Mouse (Mus musculus) C2C12 (cell line): ENCODE results near the gene Rpl36a-ps1.

Source experiments
- CTCF ChIP-seq: IDR thresholded peaks from one replicate; pipeline ENCODE4 v1.5.1; 2011; ENCODE audit not compliant: control insufficient read depth, insufficient read depth, insufficient read length
- MAX ChIP-seq: IDR thresholded peaks from one replicate; pipeline ENCODE4 v1.6.1; 2011; ENCODE audit warnings: mild to moderate bottlenecking, control low read depth

DNA sequence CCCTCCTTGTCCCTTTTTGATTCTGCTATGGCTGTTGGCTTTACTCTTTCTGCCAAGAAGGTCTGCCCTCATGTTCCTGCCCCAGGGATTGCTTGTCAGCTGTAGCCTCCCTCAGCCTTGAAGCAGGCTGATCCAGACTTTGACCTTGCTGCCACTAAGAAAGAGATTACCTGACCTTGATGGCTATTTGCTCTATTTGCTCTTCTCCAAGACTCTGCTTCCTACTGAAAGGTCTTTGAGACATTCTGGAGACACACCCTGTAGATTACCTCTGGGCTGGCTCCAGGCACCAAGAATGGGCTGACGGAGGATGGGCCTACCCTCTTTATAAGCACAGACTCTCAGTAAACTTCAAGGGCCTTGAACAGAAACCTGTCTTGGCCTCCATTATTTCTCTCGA, 1.6 kb downstream of the Rpl36a-ps1 start:
- TF ChIP-seq CTCF (no peak), MAX (no peak)
